15 mouse cellular contexts compared by ENCODE assay signal in the genomic region with DNA sequence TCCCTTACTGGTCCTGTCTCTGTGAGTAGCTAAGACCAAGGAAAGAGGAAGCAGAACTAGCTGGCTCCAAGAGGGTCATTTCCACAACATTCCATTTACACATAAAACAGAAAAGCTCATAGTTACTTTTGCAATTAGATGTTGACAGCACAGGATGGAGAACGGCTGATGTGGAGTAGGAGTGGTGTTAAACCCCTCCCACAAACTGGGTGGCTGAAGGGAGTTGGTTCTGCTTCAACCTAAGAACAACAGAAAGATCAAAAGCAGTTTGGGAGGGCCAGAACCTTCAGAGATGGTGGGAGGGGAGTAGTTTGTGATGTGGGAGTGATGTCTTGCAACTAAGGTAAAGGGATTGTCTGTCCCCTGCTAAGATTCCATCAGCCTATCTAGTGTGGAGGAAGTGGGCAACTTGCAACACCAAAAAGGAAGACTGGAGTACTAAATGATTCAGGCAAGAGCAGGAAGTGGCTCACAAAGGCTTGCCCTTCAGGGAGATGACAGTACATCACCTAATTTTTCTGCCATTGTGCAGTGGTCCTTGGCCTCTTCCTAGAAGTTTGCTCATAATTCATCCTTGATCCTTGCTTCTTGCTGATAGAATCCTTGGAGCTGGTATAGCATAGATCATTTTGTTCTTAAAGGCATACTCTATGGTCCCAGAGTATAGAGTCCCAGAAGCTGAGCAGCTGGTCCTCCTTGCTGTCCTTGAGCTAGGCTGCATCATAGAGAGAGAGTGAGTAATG. TPM values are rescaled to one million over a fixed set of nuclear protein-coding genes. Genes with fewer than 3 reads are reported as not detected.
A peak's percentile ranks its signal among the peaks of the same experiment; 100 is the strongest.
DNase-seq lines count a peak whose midpoint lies in the region; ATAC-seq and TF ChIP-seq lines count a peak whose summit lies in the region.
"Had no signal": no experiment of that assay in that cellular context is flagged by ENCODE, and none has a peak within 500 bp of the region (broad histone marks: within the 10 kb centered on the region; RNA-seq: fewer than 3 reads in every experiment).

No protein-coding gene starts in this region.

- no peaks in the 10 kb centered on the region for H3K4me1 ChIP-seq in lung, postnatal 0 days (ENCODE audit: insufficient read depth, low read depth, low read length)
- H3K4me1 ChIP-seq in CH12.LX (ENCODE audit: control insufficient read depth in 1 of 2, insufficient read depth in 2 of 2) = peaks cover 11 to 41% of the 10 kb centered on the region in 2 experiments
- no peaks in the 10 kb centered on the region for H3K4me1 ChIP-seq in neural tube, embryonic 15.5 days
- H3K4me1 ChIP-seq: embryonic facial prominence, embryonic 15.5 days; forebrain, embryonic 13.5 days; intestine, embryonic 15.5 days had no signal

- in situ Hi-C loops in CH12.LX (cut with MboI; ENCODE audit: low pct_ligation_motif_present, low pct_unique_long_range_greater_than_20kb, low sequenced_read_pairs) = no loop called here

- 33% methylated on average over 1 of the region's 1 CpGs for WGBS in lung, postnatal 0 days
- WGBS in macrophage (ENCODE audit: missing documents) = 0% methylated on average over 1 of the region's 1 CpGs
- WGBS in neural tube, embryonic 15.5 days = 43% methylated on average over 1 of the region's 1 CpGs

- peak; percentile 27 for DNase-seq in lung, postnatal 0 days (ENCODE audit: low spot score)
- no peak for DNase-seq in lung, postnatal 14 days
- no peak for DNase-seq in CH12.LX (ENCODE audit: extremely low read depth)
- peak; percentile 29 for DNase-seq in adrenal gland, postnatal 10 days
- no peak for DNase-seq in spleen, postnatal 4 days (ENCODE audit: low spot score in 2 of 2)
- no peak for DNase-seq in urinary bladder, adult 18-20 months (ENCODE audit: low spot score in 2 of 2)
- DNase-seq: heart, postnatal 36 days; liver, postnatal 0 days had no signal

- no peak overlapping the region for H3K4me3 ChIP-seq in lung, postnatal 0 days (ENCODE audit: low read depth, low read length)
- H3K4me3 ChIP-seq in CH12.LX (replicated peaks in 1 of 3; ENCODE audit: low read depth in 2 of 3, low read length in 2 of 3, poor library complexity in 1 of 3) = no peak overlapping the region
- H3K4me3 ChIP-seq in macrophage (ENCODE audit: inconsistent target) = no peak overlapping the region
- H3K4me3 ChIP-seq in neural tube, embryonic 15.5 days (replicated peaks) = no peak overlapping the region
- H3K4me3 ChIP-seq: embryonic facial prominence, embryonic 15.5 days; forebrain, embryonic 13.5 days; intestine, embryonic 15.5 days; layer of hippocampus, adult 2 months had no signal

- no peak for TF ChIP-seq RAD21 in CH12.LX (IDR thresholded peaks at IDR 0.05; ENCODE audit: low read depth, low read length)

- H3K27me3 ChIP-seq in lung, postnatal 0 days (replicated peaks; ENCODE audit: insufficient read depth, low read length) = no peaks in the 10 kb centered on the region
- H3K27me3 ChIP-seq in CH12.LX (replicated peaks) = no peaks in the 10 kb centered on the region
- no peaks in the 10 kb centered on the region for H3K27me3 ChIP-seq in neural tube, embryonic 15.5 days (replicated peaks)
- H3K27me3 ChIP-seq: embryonic facial prominence, embryonic 15.5 days; forebrain, embryonic 13.5 days; intestine, embryonic 15.5 days had no signal

- H3K27ac ChIP-seq in lung, postnatal 0 days (ENCODE audit: low read length) = no peak overlapping the region
- H3K27ac ChIP-seq in CH12.LX (ENCODE audit: insufficient read depth, low read depth) = no peak overlapping the region
- peak overlapping the region; percentile 50 for H3K27ac ChIP-seq in macrophage
- no peak overlapping the region for H3K27ac ChIP-seq in neural tube, embryonic 15.5 days (replicated peaks)
- H3K27ac ChIP-seq: embryonic facial prominence, embryonic 15.5 days; forebrain, embryonic 13.5 days; intestine, embryonic 15.5 days; layer of hippocampus, adult 2 months had no signal

- no peak overlapping the region for H3K4me2 ChIP-seq in lung, postnatal 0 days (replicated peaks; ENCODE audit: low read depth, low read length)
- H3K4me2 ChIP-seq in CH12.LX (ENCODE audit: insufficient read depth, low read depth, poor library complexity, severe bottlenecking) = no peak overlapping the region
- H3K4me2 ChIP-seq in neural tube, embryonic 15.5 days = no peak overlapping the region
- H3K4me2 ChIP-seq: embryonic facial prominence, embryonic 15.5 days; forebrain, embryonic 13.5 days; heart, embryonic 11.5 days; intestine, embryonic 15.5 days had no signal

- H3K9me3 ChIP-seq in lung, postnatal 0 days (ENCODE audit: low read length) = no peaks in the 10 kb centered on the region
- H3K9me3 ChIP-seq in CH12.LX (replicated peaks; ENCODE audit: low read length) = no peaks in the 10 kb centered on the region
- no peaks in the 10 kb centered on the region for H3K9me3 ChIP-seq in neural tube, embryonic 15.5 days (replicated peaks)
- H3K9me3 ChIP-seq: embryonic facial prominence, embryonic 15.5 days; forebrain, embryonic 13.5 days; intestine, embryonic 15.5 days had no signal

- H3K9ac ChIP-seq in lung, postnatal 0 days (replicated peaks; ENCODE audit: low read depth) = no peak overlapping the region
- H3K9ac ChIP-seq in CH12.LX (ENCODE audit: insufficient read depth, low read depth) = no peak overlapping the region
- no peak overlapping the region for H3K9ac ChIP-seq in neural tube, embryonic 15.5 days (replicated peaks)
- H3K9ac ChIP-seq: embryonic facial prominence, embryonic 15.5 days; forebrain, embryonic 13.5 days; intestine, embryonic 15.5 days; liver, postnatal 0 days had no signal

- TF ChIP-seq CTCF in lung, postnatal 0 days (IDR thresholded peaks at IDR 0.05) = no peak
- TF ChIP-seq CTCF in CH12.LX (conservative IDR thresholded peaks at IDR 0.05 in 1 of 2, IDR thresholded peaks at IDR 0.05 in 1 of 2; ENCODE audit: low read depth in 2 of 2, low read length in 2 of 2) = no peak

- dilution Hi-C loops in CH12.LX (cut with MboI; ENCODE audit: extremely low pct_ligation_motif_present, extremely low pct_unique_long_range_greater_than_20kb, low sequenced_read_pairs) = no loop called here

- no peak for TF ChIP-seq EP300 in lung, postnatal 0 days (IDR thresholded peaks at IDR 0.05)
- TF ChIP-seq EP300 in CH12.LX (IDR thresholded peaks at IDR 0.05; ENCODE audit: low read length) = no peak

- no peak for TF ChIP-seq POLR2A in CH12.LX (IDR thresholded peaks at IDR 0.05; ENCODE audit: low read depth, low read length)

- no peaks in the 10 kb centered on the region for H3K36me3 ChIP-seq in lung, postnatal 0 days (ENCODE audit: insufficient read depth, low read length)
- H3K36me3 ChIP-seq in CH12.LX (replicated peaks in 1 of 2; ENCODE audit: control insufficient read depth in 1 of 2, insufficient read depth in 1 of 2, low read length in 1 of 2) = no peaks in the 10 kb centered on the region
- H3K36me3 ChIP-seq in macrophage (ENCODE audit: inconsistent target) = no peaks in the 10 kb centered on the region
- H3K36me3 ChIP-seq in neural tube, embryonic 15.5 days = no peaks in the 10 kb centered on the region
- H3K36me3 ChIP-seq: embryonic facial prominence, embryonic 15.5 days; intestine, embryonic 15.5 days had no signal

- H3K79me2 ChIP-seq in CH12.LX (replicated peaks; ENCODE audit: control insufficient read depth, extremely low read depth, insufficient read depth, poor library complexity, severe bottlenecking) (no peaks in the 10 kb centered on the region), macrophage (ENCODE audit: inconsistent target) (no peaks in the 10 kb centered on the region)

- no peak for ATAC-seq in lung, postnatal 0 days
- ATAC-seq in neural tube, embryonic 15.5 days (ENCODE audit: low FRiP score) = no peak
- ATAC-seq: forebrain, embryonic 13.5 days; intestine, embryonic 15.5 days; liver, postnatal 0 days had no signal

TF ChIP-seq in CH12.LX, 34 proteins besides CTCF, POLR2A, EP300 and RAD21:
- TF ChIP-seq CHD1 (IDR thresholded peaks at IDR 0.05; ENCODE audit: low read depth, low read length) (no peak), UBTF (IDR thresholded peaks at IDR 0.05; ENCODE audit: low read depth, low read length) (no peak), MAX (IDR thresholded peaks at IDR 0.05; ENCODE audit: low read length) (no peak), POLR2AphosphoS2 (IDR thresholded peaks at IDR 0.05; ENCODE audit: low read depth, low read length) (no peak), USF2 (conservative IDR thresholded peaks at IDR 0.05; ENCODE audit: low read depth, low read length) (no peak), ELF1 (IDR thresholded peaks at IDR 0.05; ENCODE audit: low read depth, low read length) (0 out of 2 replicates have a peak, but pooled peaks have one; percentile 17), TBP (conservative IDR thresholded peaks at IDR 0.05; ENCODE audit: low read depth, low read length) (no peak)

RNA-seq across cellular contexts. Expression of a gene that starts 35.7 kb away (rescaled TPM):
- 26.6 and 35.8 TPM in 2 replicates for polyA plus RNA-seq in lung, postnatal 0 days (2015; fragmentation: Nextera tagmentation; extraction: Ambion mirVana)
- 11.8 and 13.4 TPM in 2 replicates for total RNA-seq in CH12.LX (2012; rRNA removed)
- 10.6 and 11.0 TPM in 2 replicates for total RNA-seq in CH12.LX (2014; rRNA removed)
- 20.3 and 21.7 TPM in 2 replicates for polyA plus RNA-seq in CH12.LX (2012; ENCODE audit: insufficient read length, low read depth)
- 10 to 100 TPM; 36.6 to 66.0 TPM for total RNA-seq in adrenal gland, postnatal 10 days (2021)
- 100 to 1,000 TPM; 118 to 357 (median 244) TPM for total RNA-seq in macrophage (2018; cell fraction: chromatin; rRNA removed)
- 100 to 1,000 TPM in 7 of 26 experiments, 10 to 100 TPM in 19; 71.9 to 117 (median 91.5) TPM for total RNA-seq in macrophage (2018; cell fraction: cytosol; rRNA removed)
- total RNA-seq in macrophage (2018; cell fraction: nucleus; rRNA removed) = 100 to 1,000 TPM; 142 to 294 (median 219) TPM
- 42.4 to 55.7 TPM (median 53.2 TPM) in 3 replicates for polyA plus RNA-seq in macrophage (2018)
- polyA plus RNA-seq in neural tube, embryonic 15.5 days (2015; fragmentation: Nextera tagmentation; extraction: Ambion mirVana) = 33.1 and 36.8 TPM in 2 replicates

Comparison
In these comparisons a context has a peak if more than half of its experiments do, and no peak if none do; other contexts are left out.
1. DNase-seq: peak in lung, postnatal 0 days (single experiment) and adrenal gland, postnatal 10 days (single experiment); none in lung, postnatal 14 days (single experiment), CH12.LX (single experiment), spleen, postnatal 4 days (0 of 2) and urinary bladder, adult 18-20 months (0 of 2).